Mouse (Mus musculus) liver, postnatal 0 days (tissue): Measurements from ENCODE around the gene Sbf2. TPM values are rescaled to one million over a fixed set of nuclear protein-coding genes. Genes with fewer than 3 reads are reported as not detected.
"Not testable (repeated sequence)": the region's sequence is repeated elsewhere in the genome, so short reads cannot be mapped to it uniquely, and the experiment has no call there.

Source experiments
- ATAC-seq: fragments of 200-750 bp; cut with Nextera tagmentation; 2 replicates; pipeline ENCODE4 v1.8.0; 2017; ENCODE audit warnings: mild to moderate bottlenecking, moderate library complexity
- DNase-seq: peaks from one replicate; pipeline ENCODE4 v3.0.0-alpha.2; 2016
- H3K27ac ChIP-seq: fragments of 300-500 bp; sonication (generic); 2 replicates; pipeline ENCODE4 v1.5.1; 2014; ENCODE audit warnings: antibody characterized with exemption, moderate library complexity, mild to moderate bottlenecking, low read depth
- H3K27me3 ChIP-seq: fragments of 300-500 bp; sonication (generic); 2 replicates; pipeline ENCODE4 v1.6.1; 2014; ENCODE audit warnings: low read length, control low read depth, mixed read lengths; ENCODE audit not compliant: insufficient read depth
- H3K36me3 ChIP-seq: fragments of 300-500 bp; sonication (generic); replicated peaks from 2 replicates; pipeline ENCODE4 v1.6.1; 2014; ENCODE audit warnings: mild to moderate bottlenecking, control low read depth, low read length, moderate library complexity, mixed read lengths; ENCODE audit not compliant: insufficient read depth
- H3K4me1 ChIP-seq: fragments of 300-500 bp; sonication (generic); 2 replicates; pipeline ENCODE4 v1.6.1; 2014; ENCODE audit warnings: antibody characterized with exemption, mild to moderate bottlenecking, control low read depth; ENCODE audit not compliant: insufficient read depth
- H3K4me2 ChIP-seq: fragments of 300-500 bp; sonication (generic); 2 replicates; pipeline ENCODE4 v1.6.1; 2014; ENCODE audit warnings: low read depth, mild to moderate bottlenecking, low read length, moderate library complexity, mixed read lengths
- H3K4me3 ChIP-seq: fragments of 300-500 bp; sonication (generic); 2 replicates; pipeline ENCODE4 v1.5.1; 2014; ENCODE audit warnings: low read depth, low read length
- H3K9ac ChIP-seq: fragments of 300-500 bp; sonication (generic); replicated peaks from 2 replicates; pipeline ENCODE4 v1.6.1; 2014; ENCODE audit warnings: mild to moderate bottlenecking, moderate library complexity
- H3K9me3 ChIP-seq: fragments of 300-500 bp; sonication (generic); 2 replicates; pipeline ENCODE4 v1.6.1; 2016; ENCODE audit warnings: mild to moderate bottlenecking, control low read depth, low read length, mixed read lengths
- CTCF ChIP-seq: sonication (generic); IDR thresholded peaks from 2 replicates; pipeline ENCODE4 v1.5.1; 2016; ENCODE audit warnings: antibody characterized with exemption, low read depth
- EP300 ChIP-seq: IDR thresholded peaks from 2 replicates; pipeline ENCODE4 v1.6.1; 2016; ENCODE audit warnings: antibody characterized with exemption, low read depth, mild to moderate bottlenecking
- WGBS: fragments of 180-500 bp; shearing (Covaris S2); extraction: QIAGEN DNeasy Blood & Tissue Kit; methylation state at CpG from one replicate; pipeline ENCODE4 v1.1.7; 2014; ENCODE audit not compliant: insufficient replicate concordance; 5-methylcytosine and 5-hydroxymethylcytosine counted together
- polyA plus RNA-seq: library from polyadenylated mRNA; unstranded; fragments of >200 nt; fragmentation: Nextera tagmentation; extraction: Ambion mirVana; gene quantifications from 2 replicates; pipeline ENCODE4 v1.2.1, GENCODE M21; 2015

The Sbf2 gene
- polyA plus RNA-seq, 1 experiment from 2014 or later, result 5.9 TPM

DNA sequence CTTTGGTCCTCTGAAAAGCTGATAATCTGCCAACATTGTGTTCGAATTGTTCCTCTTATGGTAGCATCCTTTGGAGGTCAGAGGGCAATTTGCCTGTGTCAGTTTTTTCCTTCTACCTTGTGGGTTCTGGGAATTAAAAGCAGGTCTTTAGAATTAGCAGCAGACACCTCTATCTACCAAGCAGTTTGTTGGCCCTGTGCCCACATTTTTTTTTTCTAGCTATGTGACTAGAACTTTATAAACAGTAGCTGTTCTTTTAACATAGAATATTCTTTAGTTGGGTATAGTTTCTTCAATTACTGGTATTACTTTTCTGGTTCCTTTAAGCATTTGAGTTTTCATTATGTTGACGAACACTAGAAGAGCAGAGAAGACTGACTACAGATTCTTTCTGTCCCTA is 223.1 kb downstream of the Sbf2 start:
- 66% methylated on average over 2 of the region's 2 CpGs for WGBS
- Histone ChIP-seq H3K9me3 (no peaks in the 10 kb centered on the region), H3K27me3 (no peaks in the 10 kb centered on the region), H3K9ac (no peak overlapping the region), H3K4me2 (no peak overlapping the region), H3K4me3 (no peak overlapping the region), H3K27ac (no peak overlapping the region), H3K4me1 (0 out of 2 replicates have a peak, but pooled peaks cover 2% of the 10 kb centered on the region), H3K36me3 (no peaks in the 10 kb centered on the region)
- no peak for DNase-seq
- TF ChIP-seq CTCF, result no peak
- TF ChIP-seq EP300, result no peak
- no peak for ATAC-seq

DNA sequence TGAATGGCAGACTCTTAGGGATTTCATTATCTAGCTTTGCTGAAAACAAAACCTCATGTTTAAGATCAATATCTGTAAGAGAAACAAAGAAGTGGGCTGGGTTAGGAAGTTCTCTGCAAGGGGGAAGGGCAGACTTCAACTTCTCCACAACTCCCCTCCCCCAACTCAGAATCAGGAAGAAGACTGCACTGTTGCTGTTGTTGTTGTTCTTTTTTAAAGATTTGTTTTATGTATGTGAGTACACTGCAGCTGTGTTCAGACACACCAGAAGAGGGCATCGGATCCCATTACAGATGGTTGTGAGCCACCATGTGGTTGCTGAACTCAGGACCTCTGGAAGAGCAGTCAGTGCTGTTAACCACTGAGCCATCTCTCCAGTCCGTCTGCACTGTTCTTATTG is 225.8 kb downstream of the Sbf2 start:
- not testable (repeated sequence) for ATAC-seq
- WGBS, result 59% methylated on average over 2 of the region's 2 CpGs

GRCm38 (mm10) chr7:110387565-110387964 is 227.2 kb downstream of the Sbf2 start:
- Histone ChIP-seq H3K9ac (no peak overlapping the region), H3K27ac (no peak overlapping the region), H3K36me3 (no peaks in the 10 kb centered on the region), H3K27me3 (no peaks in the 10 kb centered on the region), H3K9me3 (no peaks in the 10 kb centered on the region), H3K4me3 (no peak overlapping the region), H3K4me1 (0 out of 2 replicates have a peak, but pooled peaks cover 2% of the 10 kb centered on the region), H3K4me2 (no peak overlapping the region)
- TF ChIP-seq EP300 (no peak), CTCF (no peak)
- ATAC-seq (no peak), DNase-seq (no peak)
- WGBS, result 43% methylated on average over 2 of the region's 2 CpGs

More for the DNA sequence above, 225.8 kb downstream of the Sbf2 start:
- H3K4me3 ChIP-seq, H3K36me3 ChIP-seq, H3K4me2 ChIP-seq, H3K4me1 ChIP-seq, H3K27ac ChIP-seq, H3K9ac ChIP-seq, DNase-seq, H3K9me3 ChIP-seq, H3K27me3 ChIP-seq: not testable (repeated sequence)
- 0 out of 2 replicates have a peak, but pooled peaks have one; percentile 15 for TF ChIP-seq CTCF

GRCm38 (mm10) chr7:110385482-110385881 is 229.2 kb downstream of the Sbf2 start:
- H3K9ac ChIP-seq, result no peak overlapping the region
- no peak overlapping the region for H3K27ac ChIP-seq
- WGBS, result 71% methylated on average over 1 of the region's 1 CpGs
- H3K9me3 ChIP-seq, result no peaks in the 10 kb centered on the region
- no peak overlapping the region for H3K4me2 ChIP-seq
- TF ChIP-seq EP300 (no peak), CTCF (no peak)
- no peaks in the 10 kb centered on the region for H3K36me3 ChIP-seq
- no peak overlapping the region for H3K4me3 ChIP-seq
- DNase-seq, result no peak
- no peak for ATAC-seq
- 0 out of 2 replicates have a peak, but pooled peaks cover 2% of the 10 kb centered on the region for H3K4me1 ChIP-seq
- H3K27me3 ChIP-seq, result no peaks in the 10 kb centered on the region

DNA sequence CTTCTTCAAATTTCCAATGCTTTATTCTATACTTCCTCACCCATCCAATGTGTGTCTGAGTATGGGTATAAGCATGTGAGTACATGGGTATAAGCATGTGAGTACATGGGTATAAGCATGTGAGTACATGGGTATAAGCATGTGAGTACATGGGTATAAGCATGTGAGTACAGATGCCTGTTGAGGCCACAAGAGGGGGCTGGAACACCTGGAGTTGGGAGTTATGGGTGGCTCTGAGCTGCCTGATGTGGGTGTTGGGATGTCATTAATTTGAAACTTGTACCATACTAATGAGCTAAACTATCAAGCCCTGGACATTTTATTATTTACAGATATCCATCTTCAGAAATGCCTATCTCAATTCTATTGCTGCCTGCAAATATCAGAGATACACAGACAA is 230.4 kb downstream of the Sbf2 start:
- TF ChIP-seq CTCF, result peak; percentile 33
- no peak for TF ChIP-seq EP300
- Histone ChIP-seq H3K9me3 (no peaks in the 10 kb centered on the region), H3K27ac (no peak overlapping the region), H3K36me3 (no peaks in the 10 kb centered on the region), H3K4me1 (0 out of 2 replicates have a peak, but pooled peaks cover 2% of the 10 kb centered on the region), H3K27me3 (no peaks in the 10 kb centered on the region), H3K9ac (no peak overlapping the region), H3K4me2 (no peak overlapping the region), H3K4me3 (no peak overlapping the region)
- no peak for ATAC-seq
- no peak for DNase-seq

GRCm38 (mm10) chr7:110381625-110382024 is 233.1 kb downstream of the Sbf2 start:
- no peaks in the 10 kb centered on the region for H3K4me1 ChIP-seq
- H3K9me3 ChIP-seq, result no peaks in the 10 kb centered on the region
- no peak overlapping the region for H3K9ac ChIP-seq
- TF ChIP-seq CTCF, result no peak
- TF ChIP-seq EP300, result no peak
- WGBS, result 48% methylated on average over 3 of the region's 3 CpGs
- no peak for ATAC-seq
- H3K27ac ChIP-seq, result no peak overlapping the region
- H3K27me3 ChIP-seq, result no peaks in the 10 kb centered on the region
- H3K4me2 ChIP-seq, result no peak overlapping the region
- no peak overlapping the region for H3K4me3 ChIP-seq
- no peak for DNase-seq
- no peaks in the 10 kb centered on the region for H3K36me3 ChIP-seq

- Histone ChIP-seq H3K9me3 (no peaks in the 10 kb centered on the region), H3K36me3 (no peaks in the 10 kb centered on the region), H3K4me1 (no peaks in the 10 kb centered on the region), H3K9ac (no peak overlapping the region), H3K27me3 (no peaks in the 10 kb centered on the region), H3K4me2 (no peak overlapping the region), H3K4me3 (no peak overlapping the region), H3K27ac (no peak overlapping the region)
- DNase-seq, result no peak
- TF ChIP-seq EP300, result no peak
- no peak for TF ChIP-seq CTCF
- ATAC-seq, result no peak
- 45% methylated on average over 10 of the region's 10 CpGs for WGBS
Measured at GRCm38 (mm10) chr7:110379335-110379914, 235.3 kb downstream of the Sbf2 start.
